ENCODE assay signal across 8 mouse cellular contexts in the genomic region with DNA sequence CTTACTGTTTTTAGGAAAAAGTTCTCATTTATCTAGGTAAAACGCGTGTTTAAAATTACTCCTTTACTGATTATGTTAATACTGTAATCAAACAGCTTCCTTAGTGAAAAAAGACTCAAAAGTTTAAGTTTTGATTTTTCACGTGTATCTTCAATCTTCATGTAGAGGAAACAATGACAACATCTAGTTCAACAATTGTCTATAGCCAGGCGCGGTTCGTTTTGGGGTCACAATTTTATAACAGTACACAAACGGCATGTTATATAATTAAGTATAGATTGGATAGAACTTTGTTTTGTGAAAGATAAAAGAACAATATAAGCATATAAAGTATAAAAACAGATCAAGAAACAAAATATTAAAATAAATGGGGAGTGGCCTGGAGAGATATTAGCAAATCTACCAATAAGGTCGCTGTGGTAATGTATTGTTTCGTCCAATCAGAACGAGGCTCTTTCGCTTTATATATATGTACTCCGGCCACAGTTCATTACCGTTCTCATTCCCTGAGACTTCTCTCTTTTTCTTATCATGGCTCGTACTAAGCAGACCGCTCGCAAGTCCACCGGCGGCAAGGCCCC. TPM values are rescaled to one million over a fixed set of nuclear protein-coding genes. Genes with fewer than 3 reads are reported as not detected.
A peak's percentile ranks its signal among the peaks of the same experiment; 100 is the strongest.
DNase-seq lines count a peak whose midpoint lies in the region; ATAC-seq and TF ChIP-seq lines count a peak whose summit lies in the region.

A gene (plus strand): TSS at position 493 of the 581 bp plus-strand sequence.

- peak; percentile 71 for ATAC-seq in frontal cortex, adult (ENCODE audit: low TSS enrichment)
- ATAC-seq in intestine, embryonic 15.5 days, result peak; percentile 61
- peak; percentile 50 for ATAC-seq in liver, embryonic 11.5 days (replicated peaks; ENCODE audit: low FRiP score)

- no peaks in the 10 kb centered on the region for H3K79me2 ChIP-seq in myocyte (ENCODE audit: control insufficient read depth, insufficient read depth)

- H3K27me3 ChIP-seq in intestine, embryonic 15.5 days (replicated peaks), result no peaks in the 10 kb centered on the region
- H3K27me3 ChIP-seq in liver, embryonic 11.5 days (replicated peaks; ENCODE audit: control insufficient read depth, insufficient read depth, low read length), result no peaks in the 10 kb centered on the region
- no peaks in the 10 kb centered on the region for H3K27me3 ChIP-seq in myocyte (ENCODE audit: control insufficient read depth, insufficient read depth, insufficient read length)

- peak within 1 kb of the TSS; percentile 84 for H3K27ac ChIP-seq in intestine, embryonic 15.5 days
- H3K27ac ChIP-seq in liver, embryonic 11.5 days (ENCODE audit: low read depth, low read length), result peak within 1 kb of the TSS; percentile 99

- no peaks in the 10 kb centered on the region for H3K4me1 ChIP-seq in intestine, embryonic 15.5 days (replicated peaks)
- peaks cover 7% of the 10 kb centered on the region for H3K4me1 ChIP-seq in liver, embryonic 11.5 days (replicated peaks; ENCODE audit: control insufficient read depth, insufficient read depth, low read length)

- no peaks in the 10 kb centered on the region for H3K36me3 ChIP-seq in intestine, embryonic 15.5 days
- H3K36me3 ChIP-seq in liver, embryonic 11.5 days (ENCODE audit: control insufficient read depth, insufficient read depth, low read length), result no peaks in the 10 kb centered on the region
- H3K36me3 ChIP-seq in myocyte (ENCODE audit: control insufficient read depth, insufficient read depth), result no peaks in the 10 kb centered on the region

- no peak for TF ChIP-seq POLR2A in myocyte (IDR thresholded peaks at IDR 0.05; ENCODE audit: insufficient read length, low read depth)

- H3K9me3 ChIP-seq in intestine, embryonic 15.5 days, result no peaks in the 10 kb centered on the region
- no peaks in the 10 kb centered on the region for H3K9me3 ChIP-seq in liver, embryonic 11.5 days (ENCODE audit: control insufficient read depth, low read length)

- DNase-seq in gastrocnemius, postnatal 4 days (ENCODE audit: low spot score in 2 of 2), result peak in 1 of 2 experiments; percentile 39
- DNase-seq in gastrocnemius, adult 8-10 months (ENCODE audit: low spot score in 2 of 2), result no peak
- DNase-seq in brain, adult 2 months (ENCODE audit: low read depth, low spot score), result peak; percentile 91
- DNase-seq in liver, embryonic 11.5 days (ENCODE audit: low spot score), result no peak
- DNase-seq in thymus, postnatal 14 days, result peak; percentile 57

- H3K4me3 ChIP-seq in intestine, embryonic 15.5 days (replicated peaks), result peak within 1 kb of the TSS; percentile 42
- H3K4me3 ChIP-seq in liver, embryonic 11.5 days (ENCODE audit: low read depth, low read length), result peak within 1 kb of the TSS; percentile 53
- H3K4me3 ChIP-seq in myocyte, result peak within 1 kb of the TSS; percentile 27

- peak within 1 kb of the TSS; percentile 65 for H3K9ac ChIP-seq in intestine, embryonic 15.5 days
- H3K9ac ChIP-seq in liver, embryonic 11.5 days (ENCODE audit: low read depth, low read length), result peak within 1 kb of the TSS; percentile 89

- H3ac ChIP-seq in myocyte (ENCODE audit: control insufficient read depth, insufficient read length), result no peak within 1 kb of the TSS

- peak within 1 kb of the TSS; percentile 69 for H3K4me2 ChIP-seq in intestine, embryonic 15.5 days (replicated peaks)
- H3K4me2 ChIP-seq in liver, embryonic 11.5 days, result peak within 1 kb of the TSS; percentile 92
- peak within 1 kb of the TSS; percentile 81 for H3K4me2 ChIP-seq in myocyte (ENCODE audit: low read depth)

- WGBS in intestine, embryonic 15.5 days, result under 1% methylated on average over 18 of the region's 18 CpGs
- whole genome bisulfite sequencing in liver, embryonic 11.5 days, result 1% methylated on average over 18 of the region's 18 CpGs

TF ChIP-seq in myocyte, 11 proteins besides CTCF, POLR2A, EP300 and RAD21:
- TF ChIP-seq USF1 (IDR thresholded peaks at IDR 0.05; ENCODE audit: low read depth) (no peak), MAX (IDR thresholded peaks at IDR 0.05; ENCODE audit: low read depth) (no peak), CEBPB (IDR thresholded peaks at IDR 0.05; ENCODE audit: insufficient read depth, poor library complexity, severe bottlenecking) (no peak), TCF12 (IDR thresholded peaks at IDR 0.05; ENCODE audit: insufficient read depth, poor library complexity, severe bottlenecking) (no peak), MYOG (IDR thresholded peaks at IDR 0.05; ENCODE audit: control insufficient read depth in 1 of 3, insufficient read depth in 1 of 3, insufficient read length in 2 of 3, low read depth in 2 of 3) (no peak), E2F4 (IDR thresholded peaks at IDR 0.05; ENCODE audit: insufficient read depth) (no peak), POLR2AphosphoS2 (IDR thresholded peaks at IDR 0.05; ENCODE audit: insufficient read length, low read depth) (no peak), MYOD1 (IDR thresholded peaks at IDR 0.05; ENCODE audit: control insufficient read depth in 1 of 3, insufficient read length in 2 of 3, low read depth in 2 of 3) (no peak), REST (IDR thresholded peaks at IDR 0.05; ENCODE audit: insufficient read depth, insufficient read length) (no peak), TCF3 (IDR thresholded peaks at IDR 0.05; ENCODE audit: insufficient read length, low read depth) (no peak), SRF (IDR thresholded peaks at IDR 0.05; ENCODE audit: control insufficient read depth, insufficient read length, low read depth) (no peak)

RNA-seq across cellular contexts. Expression of the gene that starts here (rescaled TPM):
- 10 to 100 TPM; 55.2 to 69.3 TPM for total RNA-seq in gastrocnemius, postnatal 4 days (2021)
- 1 to 10 TPM; 2.5 to 4.0 (median 3.2) TPM for total RNA-seq in gastrocnemius, adult 8-10 months (2022)
- polyA plus RNA-seq in intestine, embryonic 15.5 days (2015; fragmentation: Nextera tagmentation; extraction: Ambion mirVana), result 5.2 and 6.2 TPM in 2 replicates
- polyA plus RNA-seq in liver, embryonic 11.5 days (2014; fragmentation: Nextera tagmentation; extraction: Ambion mirVana), result 7.7 and 8.5 TPM in 2 replicates
- polyA plus RNA-seq in myocyte (2012; fragmentation: generic; extraction: Trizol), result 2.5 TPM

Comparison
In these comparisons a context has a peak if more than half of its experiments do, and no peak if none do; other contexts are left out.
1. RNA of the gene that starts here (total RNA-seq): 55.2 to 69.3 TPM in gastrocnemius, postnatal 4 days; 2.5 to 4.0 TPM in gastrocnemius, adult 8-10 months; every median in the first group is over 10 times any median in the second.
2. DNase-seq: peak in brain, adult 2 months (single experiment) and thymus, postnatal 14 days (single experiment); none in gastrocnemius, adult 8-10 months (0 of 2) and liver, embryonic 11.5 days (single experiment).
3. Peak in every context shown above with its lines, with median percentiles within 50 percentile points of each other: ATAC-seq, H3K4me2 ChIP-seq and H3K4me3 ChIP-seq.